Mouse (Mus musculus) heart, adult 2 months (tissue): ENCODE results near the gene Klhl25.

Source experiments
- CTCF ChIP-seq: fragments of 200-600 bp; IDR thresholded peaks from 2 replicates; pipeline ENCODE4 v1.8.1; 2022; ENCODE audit warnings: antibody characterized with exemption, mild to moderate bottlenecking, moderate library complexity
- POLR2A ChIP-seq: fragments of 200-500 bp; IDR thresholded peaks from 2 replicates; pipeline ENCODE4 v1.6.1; 2011; ENCODE audit warnings: mild to moderate bottlenecking, low read depth, low read length, control low read depth; ENCODE audit not compliant: insufficient read depth

- no peak for TF ChIP-seq CTCF
- TF ChIP-seq POLR2A = no peak
These were observed 621 bp upstream of the Klhl25 start for GRCm38 (mm10) chr7:75847489-75847888.
